Mouse (Mus musculus) intestine, embryonic 14.5 days (tissue): Measurements from ENCODE around the gene Rasd1. TPM values are rescaled to one million over a fixed set of nuclear protein-coding genes. Genes with fewer than 3 reads are reported as not detected.
A peak's percentile ranks its signal among the peaks of the same experiment; 100 is the strongest.

Source experiments
- ATAC-seq: fragments of 200-750 bp; cut with Nextera tagmentation; replicated peaks from 2 replicates; pipeline ENCODE4 v1.8.0; 2017; ENCODE audit warnings: low read depth, moderate number of reproducible peaks, moderate TSS enrichment, moderate library complexity; ENCODE audit not compliant: low FRiP score, low TSS enrichment
- DNase-seq: peaks from one replicate; pipeline ENCODE4 v3.0.0-alpha.2; 2018; ENCODE audit warnings: low spot score
- H3K27ac ChIP-seq: fragments of 300-500 bp; sonication (generic); 2 replicates; pipeline ENCODE4 v1.5.1; 2014; ENCODE audit warnings: low read depth, mild to moderate bottlenecking, control low read depth
- H3K27me3 ChIP-seq: fragments of 300-500 bp; sonication (generic); replicated peaks from 2 replicates; pipeline ENCODE4 v1.6.1; 2014; ENCODE audit warnings: low read length, control low read depth; ENCODE audit not compliant: control insufficient read depth, insufficient read depth
- H3K36me3 ChIP-seq: fragments of 300-500 bp; sonication (generic); 2 replicates; pipeline ENCODE4 v1.6.1; 2014; ENCODE audit warnings: low read length, control low read depth; ENCODE audit not compliant: control insufficient read depth, insufficient read depth
- H3K4me1 ChIP-seq: fragments of 300-500 bp; sonication (generic); replicated peaks from 2 replicates; pipeline ENCODE4 v1.6.1; 2014; ENCODE audit warnings: low read length, control low read depth, mixed read lengths; ENCODE audit not compliant: control insufficient read depth, insufficient read depth
- H3K4me2 ChIP-seq: fragments of 300-500 bp; sonication (generic); 2 replicates; pipeline ENCODE4 v1.6.1; 2014; ENCODE audit warnings: low read length
- H3K4me3 ChIP-seq: fragments of 300-500 bp; sonication (generic); 2 replicates; pipeline ENCODE4 v1.5.1; 2014; ENCODE audit warnings: low read depth, low read length, control low read depth, mixed read lengths
- H3K9ac ChIP-seq: fragments of 300-500 bp; sonication (generic); 2 replicates; pipeline ENCODE4 v1.6.1; 2014; ENCODE audit warnings: mild to moderate bottlenecking, low read length
- H3K9me3 ChIP-seq: fragments of 300-500 bp; sonication (generic); 2 replicates; pipeline ENCODE4 v1.6.1; 2016; ENCODE audit warnings: low read length, control low read depth; ENCODE audit not compliant: control insufficient read depth
- WGBS: fragments of 180-500 bp; shearing (Covaris S2); extraction: QIAGEN DNeasy Blood & Tissue Kit; methylation state at CpG from one replicate; pipeline ENCODE4 v1.1.7; 2014; 5-methylcytosine and 5-hydroxymethylcytosine counted together
- polyA plus RNA-seq: library from polyadenylated mRNA; unstranded; fragments of >200 nt; fragmentation: Nextera tagmentation; extraction: Ambion mirVana; gene quantifications from 2 replicates; pipeline ENCODE4 v1.2.1, GENCODE M21; 2014

Rasd1 gene
- polyA plus RNA-seq, 1 experiment from 2014 or later = 2.0 TPM

- peaks cover 14% of the 10 kb centered on the region for H3K4me1 ChIP-seq
- H3K4me2 ChIP-seq = peak overlapping the region; percentile 97
- ATAC-seq (peak; percentile 12), DNase-seq (no peak)
- peak overlapping the region; percentile 46 for H3K4me3 ChIP-seq
- H3K9me3 ChIP-seq = no peaks in the 10 kb centered on the region
- peaks cover 16% of the 10 kb centered on the region for H3K27me3 ChIP-seq
- H3K36me3 ChIP-seq = peaks cover 26% of the 10 kb centered on the region
- 2% methylated on average over 33 of the region's 33 CpGs for WGBS
- no peak overlapping the region for H3K27ac ChIP-seq
- peak overlapping the region; percentile 48 for H3K9ac ChIP-seq
Measured at GRCm38 (mm10) chr11:59964163-59964758, 483 bp downstream of the Rasd1 start.

- H3K9ac ChIP-seq = peak overlapping the region; percentile 48
- H3K4me2 ChIP-seq = peak overlapping the region; percentile 97
- peak overlapping the region; percentile 46 for H3K4me3 ChIP-seq
- H3K4me1 ChIP-seq = peaks cover 14% of the 10 kb centered on the region
- H3K9me3 ChIP-seq = no peaks in the 10 kb centered on the region
- DNase-seq (peak; percentile 69), ATAC-seq (no peak)
- peaks cover 16% of the 10 kb centered on the region for H3K27me3 ChIP-seq
- H3K27ac ChIP-seq = no peak overlapping the region
- 11% methylated on average over 34 of the region's 34 CpGs for WGBS
- H3K36me3 ChIP-seq = peaks cover 26% of the 10 kb centered on the region
Measured at GRCm38 (mm10) chr11:59963364-59964162, 1.2 kb downstream of the Rasd1 start.

GRCm38 (mm10) chr11:59962590-59962989, 2.2 kb downstream of the Rasd1 start:
- H3K4me1 ChIP-seq = peaks cover 14% of the 10 kb centered on the region
- peaks cover 16% of the 10 kb centered on the region for H3K27me3 ChIP-seq
- no peak overlapping the region for H3K27ac ChIP-seq
- no peaks in the 10 kb centered on the region for H3K9me3 ChIP-seq
- H3K36me3 ChIP-seq = peaks cover 26% of the 10 kb centered on the region
- no peak for ATAC-seq
- 75% methylated on average over 3 of the region's 3 CpGs for WGBS
- DNase-seq = no peak
- no peak overlapping the region for H3K4me2 ChIP-seq
- no peak overlapping the region for H3K9ac ChIP-seq
- no peak overlapping the region for H3K4me3 ChIP-seq

GRCm38 (mm10) chr11:59961338-59961875, 3.3 kb downstream of the Rasd1 start:
- Histone ChIP-seq H3K27me3 (peaks cover 16% of the 10 kb centered on the region), H3K4me3 (no peak overlapping the region), H3K9me3 (no peaks in the 10 kb centered on the region), H3K27ac (no peak overlapping the region), H3K36me3 (peaks cover 26% of the 10 kb centered on the region), H3K4me2 (no peak overlapping the region), H3K4me1 (peaks cover 11% of the 10 kb centered on the region), H3K9ac (no peak overlapping the region)
- WGBS = 89% methylated on average over 9 of the region's 9 CpGs
- DNase-seq = no peak
- no peak for ATAC-seq

- Histone ChIP-seq H3K9me3 (no peaks in the 10 kb centered on the region), H3K4me2 (no peak overlapping the region), H3K36me3 (peaks cover 26% of the 10 kb centered on the region), H3K27ac (no peak overlapping the region), H3K27me3 (peaks cover 16% of the 10 kb centered on the region), H3K4me1 (peaks cover 4% of the 10 kb centered on the region; the same call in 1 of the 2 replicates), H3K9ac (no peak overlapping the region), H3K4me3 (no peak overlapping the region)
- no peak for ATAC-seq
- DNase-seq = no peak
- WGBS = 90% methylated on average over 20 of the region's 20 CpGs
Measured at GRCm38 (mm10) chr11:59960476-59961337, 4.0 kb downstream of the Rasd1 start.

- DNase-seq = no peak
- no peak for ATAC-seq
- 67% methylated on average over 4 of the region's 4 CpGs for WGBS
Measured at GRCm38 (mm10) chr11:59959453-59959852, 5.3 kb downstream of the Rasd1 start.

GRCm38 (mm10) chr11:59956749-59957148, 8.0 kb downstream of the Rasd1 start:
- ATAC-seq (no peak), DNase-seq (no peak)
- WGBS = 85% methylated on average over 6 of the region's 6 CpGs
- peaks cover 18% of the 10 kb centered on the region for H3K36me3 ChIP-seq
- H3K27me3 ChIP-seq = no peaks in the 10 kb centered on the region
- no peak overlapping the region for H3K9ac ChIP-seq
- no peak overlapping the region for H3K4me3 ChIP-seq
- H3K27ac ChIP-seq = no peak overlapping the region
- no peaks in the 10 kb centered on the region for H3K9me3 ChIP-seq
- H3K4me1 ChIP-seq = no peaks in the 10 kb centered on the region
- no peak overlapping the region for H3K4me2 ChIP-seq

More at GRCm38 (mm10) chr11:59959453-59959852, 5.3 kb downstream of the Rasd1 start:
- no peaks in the 10 kb centered on the region for H3K9me3 ChIP-seq
- H3K9ac ChIP-seq = no peak overlapping the region
- no peaks in the 10 kb centered on the region; the same call in 1 of the 2 replicates for H3K4me1 ChIP-seq
- H3K4me3 ChIP-seq = no peak overlapping the region
- no peak overlapping the region for H3K4me2 ChIP-seq
- H3K36me3 ChIP-seq = peaks cover 30% of the 10 kb centered on the region
- H3K27me3 ChIP-seq = peaks cover 16% of the 10 kb centered on the region
- no peak overlapping the region for H3K27ac ChIP-seq

GRCm38 (mm10) chr11:59952892-59953291, 11.9 kb downstream of the Rasd1 start:
- H3K4me1 ChIP-seq = peaks cover 10% of the 10 kb centered on the region

More at GRCm38 (mm10) chr11:59952892-59953291, 11.9 kb downstream of the Rasd1 start:
- 80% methylated on average over 14 of the region's 14 CpGs for WGBS
- H3K4me2 ChIP-seq = no peak overlapping the region
- peaks cover 11% of the 10 kb centered on the region; the same call in 1 of the 2 replicates for H3K36me3 ChIP-seq
- no peaks in the 10 kb centered on the region for H3K9me3 ChIP-seq
- no peak for DNase-seq
- H3K4me3 ChIP-seq = no peak overlapping the region
- no peaks in the 10 kb centered on the region for H3K27me3 ChIP-seq
- no peak overlapping the region for H3K9ac ChIP-seq
- no peak for ATAC-seq
- no peak overlapping the region for H3K27ac ChIP-seq
